Mouse (Mus musculus) megakaryocyte progenitor cell, adult 5-6 weeks (primary cell): ENCODE measurements around the gene Agbl1. TPM values are rescaled to one million over a fixed set of nuclear protein-coding genes. Genes with fewer than 3 reads are reported as not detected.
"Not testable (repeated sequence)": the region's sequence is repeated elsewhere in the genome, so short reads cannot be mapped to it uniquely, and the experiment has no call there.

Experiments
- ATAC-seq: replicated peaks from 2 replicates; pipeline ENCODE4 v1.8.0; 2016; ENCODE audit warnings: mild to moderate bottlenecking, moderate TSS enrichment, inconsistent platforms; ENCODE audit not compliant: poor library complexity
- total RNA-seq, 2 experiments: library from RNA; stranded (forward) in 1 of 2; stranded (reverse) in 1 of 2; fragments of 157-497, 149-512 nt in 1 of 2; fragments of 200-1000 nt in 1 of 2; gene quantifications; 2 replicates each; pipeline versions ENCODE4 v1.2.3 to v1.2.4; 2015 to 2017

Gene Agbl1
- total RNA-seq, 2 experiments from 2014 or later, result not detected

- no peak for ATAC-seq
Measured at GRCm38 (mm10) chr7:76560564-76561258, 331.0 kb downstream of the Agbl1 start.

GRCm38 (mm10) chr7:76562506-76562905 lies 332.8 kb downstream of the Agbl1 start:
- ATAC-seq, result no peak

GRCm38 (mm10) chr7:76594566-76595079 lies 364.9 kb downstream of the Agbl1 start:
- ATAC-seq, result no peak

GRCm38 (mm10) chr7:76597812-76598211 lies 368.1 kb downstream of the Agbl1 start:
- ATAC-seq, result no peak

GRCm38 (mm10) chr7:76600050-76600690 lies 370.5 kb downstream of the Agbl1 start:
- ATAC-seq, result no peak

DNA sequence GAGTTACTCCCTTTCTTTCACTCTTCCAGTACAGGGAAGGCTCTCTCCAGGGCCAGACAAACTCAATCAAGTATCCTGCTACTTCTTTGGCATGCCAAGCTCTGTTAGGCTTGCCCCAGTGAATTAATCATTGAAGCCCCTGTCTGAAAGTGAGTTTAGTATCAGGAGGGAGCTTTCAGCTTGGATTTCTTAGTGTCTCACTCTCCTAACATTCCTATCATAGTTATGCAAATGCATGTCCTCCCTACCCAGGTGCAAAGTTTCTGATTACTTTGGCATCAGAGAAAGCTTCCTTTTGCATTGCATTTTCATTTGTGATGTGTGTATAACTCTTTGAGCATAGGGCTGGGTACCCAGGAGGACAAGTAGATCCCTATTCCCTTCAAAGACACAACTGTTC lies 399.8 kb downstream of the Agbl1 start:
- ATAC-seq, result no peak

- no peak for ATAC-seq
Measured at GRCm38 (mm10) chr7:76650984-76651383, 421.3 kb downstream of the Agbl1 start.

- no peak for ATAC-seq
Measured at GRCm38 (mm10) chr7:76661072-76661471, 431.4 kb downstream of the Agbl1 start.

DNA sequence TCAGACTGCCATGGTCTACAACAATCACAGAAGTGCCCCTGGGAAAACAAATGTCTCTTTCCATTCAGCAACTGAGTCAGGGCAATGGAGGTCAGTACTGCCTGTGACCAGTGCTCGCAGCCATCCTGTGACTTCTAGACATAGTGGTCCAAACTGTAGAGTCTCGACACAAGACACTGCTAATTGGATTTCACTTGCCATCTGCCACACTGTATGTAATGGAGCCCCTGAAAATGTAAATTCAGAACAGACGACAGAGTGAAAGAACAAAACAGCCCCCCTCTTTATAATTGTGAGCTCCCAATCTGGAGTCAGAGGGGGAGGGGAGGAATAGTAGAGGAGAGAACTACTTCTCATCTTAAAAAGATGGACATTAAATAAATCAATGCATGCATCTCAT lies 445.2 kb downstream of the Agbl1 start:
- ATAC-seq, result no peak

DNA sequence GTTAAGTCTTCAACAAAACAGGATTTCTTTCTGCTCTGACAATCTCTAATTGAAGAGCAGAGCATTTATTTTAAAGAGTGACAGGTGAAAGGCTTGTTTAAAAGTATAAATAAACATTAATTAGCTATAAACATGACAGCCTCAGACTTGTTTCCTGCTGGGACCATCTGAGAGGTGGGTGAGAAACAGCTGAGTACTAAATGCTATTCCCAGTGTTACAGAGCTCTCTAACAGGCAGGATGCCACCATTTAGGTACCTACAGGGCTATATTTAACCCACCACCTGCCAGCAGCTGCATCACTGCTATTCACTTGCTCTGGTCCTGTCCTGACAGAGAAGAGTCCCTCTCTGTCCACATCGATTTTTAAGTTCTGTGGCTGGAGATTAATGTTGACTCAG lies 471.5 kb downstream of the Agbl1 start:
- no peak for ATAC-seq

GRCm38 (mm10) chr7:76732220-76732619 lies 502.5 kb downstream of the Agbl1 start:
- not testable (repeated sequence) for ATAC-seq

GRCm38 (mm10) chr7:76777237-76777855 lies 547.7 kb downstream of the Agbl1 start:
- ATAC-seq, result no peak

DNA sequence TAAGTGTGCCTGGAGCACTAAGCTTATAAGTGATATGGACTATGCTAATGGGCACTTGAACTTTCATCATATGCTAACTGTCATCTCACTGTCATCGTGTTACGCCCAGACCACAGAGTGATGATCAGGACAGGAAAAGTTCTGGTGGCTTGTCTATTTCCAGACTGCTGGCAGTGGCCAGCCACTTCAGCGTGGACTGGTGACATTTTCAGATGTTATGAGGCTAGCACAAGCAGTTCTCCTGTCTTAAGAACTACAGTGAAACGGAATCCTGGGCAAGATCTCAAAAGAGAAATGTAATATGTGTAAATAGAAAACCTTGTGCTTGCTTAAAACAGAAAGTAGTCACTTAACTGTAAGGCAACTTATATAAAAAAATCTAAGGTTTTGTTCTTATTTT lies 550.8 kb downstream of the Agbl1 start:
- ATAC-seq, result no peak

DNA sequence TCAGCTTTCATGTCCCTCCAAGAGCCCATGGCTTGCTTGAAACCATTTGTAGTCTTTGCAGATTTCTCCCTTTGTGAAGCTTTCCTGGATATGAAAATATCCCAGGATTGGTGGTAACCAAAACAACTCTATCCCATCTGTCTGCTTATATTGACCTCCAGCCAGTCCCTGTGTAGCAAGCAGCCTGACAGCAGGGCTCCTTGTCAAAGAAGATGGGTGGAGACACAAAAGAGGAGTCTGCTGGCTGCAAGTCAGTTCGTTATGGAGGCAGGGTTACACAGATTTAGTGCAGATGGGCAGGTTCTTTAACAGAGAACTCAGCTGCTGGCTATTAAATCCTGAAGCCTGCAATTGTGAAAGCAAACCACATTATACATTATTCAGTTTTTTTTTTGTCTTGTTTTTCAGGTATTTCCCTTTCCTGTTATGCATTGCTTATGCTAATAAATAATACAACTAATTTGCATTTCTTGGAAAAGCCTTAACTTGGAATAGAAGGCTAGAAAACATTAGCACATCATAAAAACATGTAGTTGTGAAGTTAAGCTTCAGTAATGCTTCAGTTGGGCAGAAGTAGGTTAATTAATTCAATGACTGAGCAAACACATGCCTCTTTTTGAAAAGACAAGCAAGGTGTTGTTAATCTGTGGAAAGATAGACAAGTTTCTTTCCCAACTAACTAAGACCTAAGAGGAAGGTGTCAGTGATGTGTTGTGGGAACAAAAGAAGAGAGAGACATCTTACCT lies 559.0 kb downstream of the Agbl1 start:
- ATAC-seq, result no peak

- no peak for ATAC-seq
Measured at GRCm38 (mm10) chr7:76790041-76790440, 560.4 kb downstream of the Agbl1 start.

DNA sequence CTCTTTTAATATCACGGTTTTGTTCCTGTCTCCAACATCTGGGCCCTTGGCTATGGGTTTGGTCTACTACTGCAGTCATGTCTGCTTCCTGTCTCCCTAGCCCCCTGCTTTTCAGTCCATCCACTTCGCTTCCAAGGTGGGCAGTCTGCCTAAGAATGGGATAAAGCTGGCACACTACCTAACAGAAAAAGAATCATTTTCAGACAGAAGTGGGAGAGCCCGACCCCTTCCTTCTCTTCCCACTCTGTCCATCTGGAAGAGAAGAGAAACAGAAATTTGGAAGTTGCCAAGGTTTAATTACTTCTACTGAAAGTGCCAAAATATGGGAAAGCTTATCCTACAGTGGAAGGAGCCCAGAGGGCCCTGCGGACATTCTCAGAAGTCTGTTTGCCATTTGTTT lies 561.6 kb downstream of the Agbl1 start:
- no peak for ATAC-seq

- no peak for ATAC-seq
Measured at GRCm38 (mm10) chr7:76810003-76810402, 580.3 kb downstream of the Agbl1 start.

DNA sequence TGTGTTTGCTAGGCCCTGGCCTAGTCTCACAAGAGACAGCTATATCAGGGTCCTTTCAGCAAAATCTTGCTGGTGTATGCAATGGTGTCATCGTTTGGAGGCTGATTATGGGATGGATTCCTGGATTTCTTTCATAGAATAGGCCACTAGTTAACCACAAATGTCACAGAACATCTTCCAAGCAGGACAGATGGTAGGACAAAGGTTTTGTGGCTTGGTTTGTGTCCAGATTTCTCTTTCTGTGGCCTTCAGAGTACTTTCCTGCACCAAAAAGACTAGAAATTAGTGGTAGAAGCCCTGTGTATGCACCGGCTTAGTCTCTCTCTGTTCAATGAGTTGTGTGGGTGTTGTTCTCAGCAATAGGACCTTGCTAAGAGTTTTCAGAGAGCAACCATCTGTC lies 590.9 kb downstream of the Agbl1 start:
- ATAC-seq, result no peak

- ATAC-seq, result no peak
Measured at GRCm38 (mm10) chr7:76842146-76842545, 612.5 kb downstream of the Agbl1 start.

- ATAC-seq, result no peak
Measured at GRCm38 (mm10) chr7:76889416-76890209, 659.9 kb downstream of the Agbl1 start.

DNA sequence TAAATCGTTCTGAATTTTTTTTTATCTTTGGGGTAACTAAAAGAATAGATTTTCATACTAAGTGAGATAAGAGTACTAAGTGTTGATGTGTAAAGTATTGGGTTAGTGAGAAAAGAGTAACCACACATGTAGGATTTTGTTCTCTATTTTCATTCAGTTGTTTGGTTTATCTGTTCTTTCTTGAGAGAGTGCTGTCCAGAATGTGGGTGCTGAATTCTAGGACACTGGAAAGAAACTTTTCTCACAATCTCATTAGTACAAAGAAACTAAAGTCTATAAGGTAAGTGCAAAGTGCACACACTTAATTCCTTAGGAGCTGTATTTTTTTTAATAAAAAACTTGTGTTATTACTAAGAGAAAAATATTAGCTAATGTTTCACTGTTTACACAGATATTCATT lies 674.4 kb downstream of the Agbl1 start:
- no peak for ATAC-seq
